Mouse (Mus musculus): ENCODE results near the gene Olfr825.

DNA sequence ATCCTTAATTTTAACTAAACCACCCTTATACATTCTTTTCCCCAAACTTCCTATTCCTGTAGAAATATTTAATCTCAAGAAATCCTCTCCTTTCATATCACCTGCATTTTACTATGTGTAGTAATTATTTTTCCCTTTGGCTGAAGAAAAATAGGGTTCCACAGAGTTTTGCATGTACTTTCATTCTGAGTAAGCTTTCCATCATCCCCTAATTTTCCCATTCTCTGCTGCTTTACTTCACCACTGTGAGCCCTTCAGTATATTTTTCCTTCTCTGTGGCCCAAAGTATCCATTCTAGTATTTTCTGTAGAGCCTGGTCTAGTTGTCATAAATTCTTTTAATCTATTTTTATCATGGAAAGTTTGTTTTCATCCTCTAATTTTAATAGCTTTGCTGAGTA lies 31.8 kb downstream of the Olfr825 start:
- no peak for TF ChIP-seq CTCF (IDR thresholded peaks at IDR 0.05; ENCODE audit: control insufficient read depth, insufficient read depth, insufficient replicate concordance, low read depth, low read length)
- no peak for TF ChIP-seq POLR2A (IDR thresholded peaks at IDR 0.05; ENCODE audit: control insufficient read depth, low read depth, low read length)

Data from testis, adult 2 months (tissue).